Mouse (Mus musculus) gastrocnemius, postnatal 4 days (tissue): ENCODE data around the gene Asf1a. TPM values are rescaled to one million over a fixed set of nuclear protein-coding genes. Genes with fewer than 3 reads are reported as not detected.
"Not testable (repeated sequence)": the region's sequence is repeated elsewhere in the genome, so short reads cannot be mapped to it uniquely, and the experiment has no call there.

Experiments used
- DNase-seq, 2 experiments: peaks; one replicate each; pipeline ENCODE4 v3.0.0; 2021 to 2022; ENCODE audit warnings: low spot score in 2 of 2, mixed read lengths in 2 of 2
- total RNA-seq, 2 experiments: library from RNA; stranded (reverse); gene quantifications; 2 replicates each; pipeline ENCODE4 v1.2.3; 2021

The Asf1a gene
- total RNA-seq, 2 experiments from 2014 or later = 35.0 to 35.9 TPM

DNA sequence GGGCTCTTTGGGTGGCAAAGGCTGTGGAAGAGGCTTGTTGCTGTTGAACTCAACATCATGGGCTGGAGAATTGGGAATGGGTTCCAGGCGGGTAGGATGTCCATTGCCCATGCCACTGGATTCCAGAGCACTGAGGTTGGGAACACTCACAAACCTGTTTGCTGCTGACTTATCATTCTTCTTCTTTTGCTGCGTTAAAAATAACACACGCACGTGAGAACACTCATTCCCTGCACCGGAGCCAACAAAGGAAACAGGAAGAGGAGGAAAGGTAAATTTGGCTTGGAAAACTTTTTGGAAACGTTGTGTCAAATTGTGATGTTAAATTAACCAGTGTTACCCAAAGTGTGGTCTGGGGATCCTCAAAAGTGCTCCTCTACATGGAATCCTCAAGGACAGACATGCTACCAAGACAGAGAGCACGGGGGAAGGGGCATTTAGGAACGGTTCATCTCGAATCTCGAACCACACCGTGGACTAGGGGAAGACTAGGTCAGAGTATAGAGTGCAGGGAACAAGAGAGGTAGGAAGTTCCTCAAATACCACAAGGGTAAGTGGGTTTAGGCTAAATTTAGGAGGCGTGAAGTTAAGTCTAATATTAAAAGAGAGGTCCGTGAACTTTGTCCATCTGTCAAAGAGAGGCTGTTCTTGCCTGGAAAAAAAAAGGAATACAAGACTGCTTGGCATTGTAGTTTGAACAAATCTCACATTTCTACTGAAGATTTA is 38.9 kb downstream of the Asf1a start:
- DNase-seq = no peak

DNA sequence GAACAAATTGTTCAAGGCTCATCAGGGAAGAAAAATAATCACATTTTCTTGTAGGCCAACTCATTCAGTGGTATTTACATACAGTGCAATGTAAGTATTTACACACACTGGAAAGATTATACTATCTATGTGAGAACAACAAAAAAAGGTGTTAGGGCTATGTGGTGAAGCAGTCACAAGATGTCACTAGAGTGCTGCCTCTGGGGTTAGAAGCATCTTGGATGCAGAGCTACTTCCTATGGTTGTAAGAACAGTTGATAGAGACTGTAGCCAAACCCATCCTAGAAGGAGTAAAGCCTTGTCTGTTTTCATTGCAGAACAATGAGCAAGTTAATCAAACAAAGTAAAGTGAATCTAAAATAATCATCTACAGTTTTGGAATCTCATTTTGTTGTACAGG is 45.0 kb downstream of the Asf1a start:
- no peak for DNase-seq

DNA sequence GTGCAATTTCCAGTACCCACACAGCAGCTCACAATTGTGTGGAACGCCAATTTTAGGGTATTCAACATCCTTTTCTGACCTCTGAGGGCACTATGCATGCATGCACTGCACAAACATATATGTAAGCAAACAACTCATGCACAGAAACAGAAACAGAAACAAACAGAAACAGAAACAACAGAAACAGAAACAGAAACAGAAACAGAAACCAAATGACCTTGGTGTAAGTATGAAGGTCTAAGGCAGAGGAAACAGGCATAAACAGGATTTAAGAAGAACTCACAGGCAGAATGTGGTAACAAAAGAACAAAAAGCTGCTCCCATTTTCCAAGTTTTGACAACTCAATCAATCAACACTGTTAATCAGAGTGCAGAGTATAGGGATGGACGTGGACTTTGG is 54.1 kb downstream of the Asf1a start:
- no peak for DNase-seq

DNA sequence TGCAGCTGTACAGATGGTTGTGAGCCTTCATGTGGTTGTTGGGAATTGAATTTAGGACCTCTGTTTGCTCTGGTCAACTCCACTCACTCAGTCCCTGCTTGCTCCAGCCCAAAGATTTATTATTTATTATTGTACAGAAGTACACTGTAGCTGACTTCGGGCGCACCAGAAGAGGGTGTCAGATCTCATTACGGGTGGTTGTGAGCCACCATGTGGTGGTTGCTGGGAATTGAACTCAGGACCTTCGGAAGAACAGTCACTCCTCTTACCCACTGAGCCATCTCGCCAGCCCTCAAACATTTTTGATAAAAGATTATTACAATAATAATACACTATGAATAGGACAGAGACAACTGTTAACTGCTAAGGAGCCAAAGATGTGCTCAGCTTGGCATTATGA is 57.7 kb downstream of the Asf1a start:
- not testable (repeated sequence) for DNase-seq

Other genes with a start within 250 kb of the Asf1a start
- gene Cep85l, start 216.8 kb upstream of the Asf1a start, total RNA-seq = 10 to 100 TPM; 35.9 to 43.5 TPM
- 1 to 10 TPM; 7.9 to 9.3 TPM for gene Mcm9, start 33.7 kb downstream of the Asf1a start, total RNA-seq
- gene Fam184a, start 154.4 kb downstream of the Asf1a start, total RNA-seq = 1 to 10 TPM; 2.4 to 2.7 TPM